Mouse (Mus musculus) kidney, embryonic 16.5 days (tissue): ENCODE results near the gene Bcor. TPM values are rescaled to one million over a fixed set of nuclear protein-coding genes. Genes with fewer than 3 reads are reported as not detected.

Experiments
- ATAC-seq: fragments of 200-750 bp; cut with Nextera tagmentation; 2 replicates; pipeline ENCODE4 v1.8.0; 2017; ENCODE audit warnings: moderate TSS enrichment; ENCODE audit not compliant: low FRiP score, low TSS enrichment
- H3K27ac ChIP-seq: fragments of 300-500 bp; sonication (generic); 2 replicates; pipeline ENCODE4 v1.5.1; 2014; ENCODE audit warnings: low read length
- H3K27me3 ChIP-seq: fragments of 300-500 bp; sonication (generic); 2 replicates; pipeline ENCODE4 v1.6.1; 2014; ENCODE audit warnings: low read length, control low read depth, mixed read lengths; ENCODE audit not compliant: insufficient read depth
- H3K36me3 ChIP-seq: fragments of 300-500 bp; sonication (generic); 2 replicates; pipeline ENCODE4 v1.6.1; 2014; ENCODE audit warnings: low read length, control low read depth, mixed read lengths; ENCODE audit not compliant: insufficient read depth
- H3K4me1 ChIP-seq: fragments of 300-500 bp; sonication (generic); 2 replicates; pipeline ENCODE4 v1.6.1; 2014; ENCODE audit warnings: low read length, control low read depth, mixed read lengths; ENCODE audit not compliant: insufficient read depth
- H3K4me2 ChIP-seq: fragments of 300-500 bp; sonication (generic); replicated peaks from 2 replicates; pipeline ENCODE4 v1.6.1; 2014; ENCODE audit warnings: low read depth, low read length
- H3K4me3 ChIP-seq: fragments of 300-500 bp; sonication (generic); 2 replicates; pipeline ENCODE4 v1.5.1; 2014; ENCODE audit warnings: mild to moderate bottlenecking, low read length
- H3K9ac ChIP-seq: fragments of 300-500 bp; sonication (generic); replicated peaks from 2 replicates; pipeline ENCODE4 v1.6.1; 2014; ENCODE audit warnings: low read length
- H3K9me3 ChIP-seq: fragments of 300-500 bp; sonication (generic); 2 replicates; pipeline ENCODE4 v1.6.1; 2016; ENCODE audit warnings: low read length, control low read depth
- WGBS: fragments of 180-500 bp; shearing (Covaris S2); extraction: QIAGEN DNeasy Blood & Tissue Kit; methylation state at CpG from one replicate; pipeline ENCODE4 v1.1.7; 2014; 5-methylcytosine and 5-hydroxymethylcytosine counted together
- polyA plus RNA-seq: library from polyadenylated mRNA; unstranded; fragments of >200 nt; fragmentation: Nextera tagmentation; extraction: Ambion mirVana; gene quantifications from 2 replicates; pipeline ENCODE4 v1.2.1, GENCODE M21; 2015

The Bcor gene
- polyA plus RNA-seq, 1 experiment from 2014 or later = 16.7 TPM

DNA sequence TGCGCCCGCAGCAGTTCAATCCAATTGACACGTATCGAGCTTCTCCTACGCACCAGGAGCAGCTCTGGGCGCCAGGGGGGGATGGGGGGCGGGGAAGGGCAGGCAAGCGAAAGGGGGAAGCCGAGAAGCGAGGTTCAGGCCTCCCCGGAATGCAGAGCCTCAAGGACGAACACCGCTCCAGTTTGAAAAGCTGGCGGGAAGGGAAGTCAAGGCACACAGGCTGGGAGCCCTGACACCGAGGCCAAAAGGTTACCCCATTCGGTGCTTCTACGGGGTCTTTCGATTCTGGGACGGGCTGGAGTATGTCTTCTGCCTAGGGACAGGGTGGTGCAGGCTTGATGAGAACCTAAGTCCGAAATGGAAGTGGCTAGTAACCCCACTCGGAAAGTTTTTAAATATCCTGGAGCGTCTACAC, 78.4 kb downstream of the Bcor start:
- 5% methylated on average over 22 of the region's 22 CpGs for WGBS

GRCm38 (mm10) chrX:12080904-12081740, 79.0 kb downstream of the Bcor start:
- 0 out of 2 replicates have a peak, but pooled peaks have one; percentile 25 for ATAC-seq

More for the DNA sequence above, 78.4 kb downstream of the Bcor start:
- Histone ChIP-seq H3K4me2 (peak overlapping the region; percentile 77), H3K9me3 (no peaks in the 10 kb centered on the region), H3K36me3 (no peaks in the 10 kb centered on the region), H3K4me1 (peaks cover 34% of the 10 kb centered on the region), H3K9ac (no peak overlapping the region), H3K27ac (no peak overlapping the region), H3K27me3 (peaks cover 93% of the 10 kb centered on the region), H3K4me3 (peak overlapping the region; percentile 70; the same call in 1 of the 2 replicates)
- no peak for ATAC-seq

GRCm38 (mm10) chrX:12080095-12080903, 79.9 kb downstream of the Bcor start:
- Histone ChIP-seq H3K4me2 (peak overlapping the region; percentile 77), H3K36me3 (no peaks in the 10 kb centered on the region), H3K9me3 (no peaks in the 10 kb centered on the region), H3K27me3 (peaks cover 89% of the 10 kb centered on the region), H3K9ac (peak overlapping the region; percentile 80), H3K4me3 (peak overlapping the region; percentile 70), H3K4me1 (peaks cover 30% of the 10 kb centered on the region), H3K27ac (peak overlapping the region; percentile 88)
- peak; percentile 16; the same call in 1 of the 2 replicates for ATAC-seq
- 3% methylated on average over 40 of the region's 97 CpGs for WGBS

More at GRCm38 (mm10) chrX:12080904-12081740, 79.0 kb downstream of the Bcor start:
- Histone ChIP-seq H3K4me3 (peak overlapping the region; percentile 70), H3K9me3 (no peaks in the 10 kb centered on the region), H3K27me3 (peaks cover 94% of the 10 kb centered on the region), H3K36me3 (no peaks in the 10 kb centered on the region), H3K4me2 (peak overlapping the region; percentile 77), H3K9ac (peak overlapping the region; percentile 59), H3K27ac (peak overlapping the region; percentile 72), H3K4me1 (peaks cover 36% of the 10 kb centered on the region)
- WGBS = 4% methylated on average over 48 of the region's 61 CpGs

DNA sequence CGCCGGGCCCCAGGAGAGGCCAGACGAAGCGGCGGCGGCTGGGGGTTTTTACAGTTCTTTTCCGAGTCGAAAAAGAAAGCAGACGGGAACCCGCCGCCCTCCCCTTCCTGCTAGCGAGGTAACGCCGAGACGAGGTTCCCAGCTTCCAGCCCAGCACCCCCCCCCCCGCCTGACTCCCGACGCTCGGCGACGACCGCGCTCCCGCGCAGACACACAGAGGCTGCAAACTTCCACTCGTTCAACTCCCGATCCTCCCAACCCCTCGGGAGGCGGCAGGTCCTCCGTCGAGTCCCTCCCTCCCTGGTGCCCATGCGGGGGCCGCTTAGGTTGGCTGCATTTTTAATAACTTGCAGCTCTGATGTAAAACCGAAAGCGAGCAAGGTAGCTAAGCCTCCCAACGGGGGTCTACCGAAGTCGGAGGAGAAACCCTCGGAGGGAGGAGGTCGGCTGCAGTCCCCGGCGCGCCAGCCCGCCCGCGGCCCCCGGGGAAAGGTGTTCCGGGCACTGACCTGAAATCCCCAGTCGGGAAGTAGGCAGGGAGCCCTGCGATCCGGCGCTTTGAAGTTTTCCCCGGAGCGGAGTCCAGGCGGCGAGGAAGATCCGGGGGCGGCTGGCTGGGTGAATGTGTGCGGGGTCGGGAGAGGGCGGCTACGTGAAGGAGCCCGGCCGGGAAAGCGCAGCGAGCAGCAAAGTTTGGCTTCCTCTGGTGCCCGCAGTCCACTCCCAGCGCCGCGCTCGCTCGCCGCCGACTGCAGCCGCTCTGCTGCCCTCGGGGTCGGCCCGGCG, 80.7 kb downstream of the Bcor start:
- H3K27ac ChIP-seq = peak overlapping the region; percentile 88
- no peaks in the 10 kb centered on the region for H3K9me3 ChIP-seq
- peak overlapping the region; percentile 77 for H3K4me2 ChIP-seq
- peak; percentile 5; the same call in 1 of the 2 replicates for ATAC-seq
- peaks cover 28% of the 10 kb centered on the region for H3K4me1 ChIP-seq
- 1% methylated on average over 66 of the region's 79 CpGs for WGBS
- H3K9ac ChIP-seq = peak overlapping the region; percentile 80
- peaks cover 82% of the 10 kb centered on the region for H3K27me3 ChIP-seq
- H3K36me3 ChIP-seq = no peaks in the 10 kb centered on the region
- peak overlapping the region; percentile 70 for H3K4me3 ChIP-seq

GRCm38 (mm10) chrX:12079059-12079308, 81.2 kb downstream of the Bcor start:
- H3K36me3 ChIP-seq = no peaks in the 10 kb centered on the region
- no peaks in the 10 kb centered on the region for H3K9me3 ChIP-seq
- peaks cover 30% of the 10 kb centered on the region for H3K4me1 ChIP-seq
- peak overlapping the region; percentile 70 for H3K4me3 ChIP-seq
- H3K27me3 ChIP-seq = peaks cover 79% of the 10 kb centered on the region
- H3K9ac ChIP-seq = peak overlapping the region; percentile 80
- ATAC-seq = no peak
- peak overlapping the region; percentile 88 for H3K27ac ChIP-seq
- H3K4me2 ChIP-seq = peak overlapping the region; percentile 77
- 7% methylated on average over 25 of the region's 27 CpGs for WGBS

- H3K4me1 ChIP-seq = peaks cover 34% of the 10 kb centered on the region
- ATAC-seq = no peak
- WGBS = 2% methylated on average over 73 of the region's 73 CpGs
- H3K4me3 ChIP-seq = peak overlapping the region; percentile 70
- H3K27ac ChIP-seq = peak overlapping the region; percentile 88; the same call in 1 of the 2 replicates
- no peaks in the 10 kb centered on the region for H3K36me3 ChIP-seq
- H3K9me3 ChIP-seq = no peaks in the 10 kb centered on the region
- H3K27me3 ChIP-seq = peaks cover 73% of the 10 kb centered on the region
- H3K4me2 ChIP-seq = peak overlapping the region; percentile 77
- H3K9ac ChIP-seq = peak overlapping the region; percentile 80
These were observed 81.7 kb downstream of the Bcor start for GRCm38 (mm10) chrX:12078195-12079058.

- no peak for ATAC-seq
- peak overlapping the region; percentile 46; the same call in 1 of the 2 replicates for H3K27ac ChIP-seq
- 3% methylated on average over 22 of the region's 22 CpGs for WGBS
These were observed 82.6 kb downstream of the Bcor start for GRCm38 (mm10) chrX:12077601-12077980.

DNA sequence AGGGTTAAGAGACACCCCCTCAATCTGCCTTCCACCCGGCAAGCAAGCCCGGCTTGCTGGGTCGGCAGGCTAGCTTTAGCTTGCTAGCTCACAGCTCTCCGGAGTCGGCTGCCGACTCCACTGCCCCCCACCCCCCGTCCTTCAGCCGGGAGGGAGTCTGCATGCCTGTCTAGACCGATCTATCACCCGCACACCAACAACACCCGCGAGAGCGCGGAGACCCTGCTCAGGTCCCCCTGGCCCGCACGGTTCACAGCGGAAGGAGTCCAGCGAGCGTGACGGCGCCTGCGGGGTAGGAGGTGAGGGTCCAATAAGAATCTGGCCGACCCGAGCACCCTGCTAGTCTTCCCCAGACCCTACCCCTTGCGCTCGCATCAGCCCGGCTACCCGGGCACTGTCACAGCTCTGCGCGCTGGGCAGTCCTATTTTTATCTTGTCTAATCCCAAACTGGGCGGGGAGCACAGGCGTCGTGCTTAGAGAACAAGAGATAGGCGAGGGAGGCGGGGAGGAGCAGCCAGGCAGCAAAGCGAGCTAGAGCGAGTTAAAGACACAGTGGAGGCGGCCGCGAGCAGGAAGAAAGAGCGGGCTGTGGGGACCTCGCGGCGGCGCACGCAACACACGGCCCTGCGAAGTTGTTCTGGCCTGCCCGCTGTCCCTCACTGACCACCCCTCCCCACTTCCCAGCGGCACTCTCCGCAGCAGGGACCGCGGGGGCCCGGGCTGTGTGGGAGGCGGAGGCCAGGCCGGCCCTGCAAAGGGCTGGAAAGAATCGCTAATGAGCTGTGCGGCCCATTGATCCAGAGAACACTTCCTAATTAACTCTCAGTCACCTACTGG, 83.2 kb downstream of the Bcor start:
- peak overlapping the region; percentile 77 for H3K4me2 ChIP-seq
- H3K27me3 ChIP-seq = peaks cover 60% of the 10 kb centered on the region
- ATAC-seq = peak; percentile 67
- peaks cover 36% of the 10 kb centered on the region for H3K4me1 ChIP-seq
- peak overlapping the region; percentile 56 for H3K9ac ChIP-seq
- peak overlapping the region; percentile 46; the same call in 1 of the 2 replicates for H3K27ac ChIP-seq
- H3K36me3 ChIP-seq = no peaks in the 10 kb centered on the region
- H3K9me3 ChIP-seq = no peaks in the 10 kb centered on the region
- WGBS = 1% methylated on average over 58 of the region's 58 CpGs
- peak overlapping the region; percentile 70 for H3K4me3 ChIP-seq

More at GRCm38 (mm10) chrX:12077601-12077980, 82.6 kb downstream of the Bcor start:
- peak overlapping the region; percentile 77 for H3K4me2 ChIP-seq
- no peaks in the 10 kb centered on the region for H3K9me3 ChIP-seq
- H3K4me1 ChIP-seq = peaks cover 34% of the 10 kb centered on the region
- peaks cover 65% of the 10 kb centered on the region for H3K27me3 ChIP-seq
- H3K9ac ChIP-seq = peak overlapping the region; percentile 56
- H3K36me3 ChIP-seq = no peaks in the 10 kb centered on the region
- peak overlapping the region; percentile 70 for H3K4me3 ChIP-seq
